Mouse (Mus musculus) retina, postnatal 1 day (tissue): Measurements from ENCODE around the gene Psma6.
A peak's percentile ranks its signal among the peaks of the same experiment; 100 is the strongest.

Experiments used
- DNase-seq: peaks from one replicate; pipeline ENCODE4 v3.0.0-alpha.2; 2012

Gene Psma6

DNA sequence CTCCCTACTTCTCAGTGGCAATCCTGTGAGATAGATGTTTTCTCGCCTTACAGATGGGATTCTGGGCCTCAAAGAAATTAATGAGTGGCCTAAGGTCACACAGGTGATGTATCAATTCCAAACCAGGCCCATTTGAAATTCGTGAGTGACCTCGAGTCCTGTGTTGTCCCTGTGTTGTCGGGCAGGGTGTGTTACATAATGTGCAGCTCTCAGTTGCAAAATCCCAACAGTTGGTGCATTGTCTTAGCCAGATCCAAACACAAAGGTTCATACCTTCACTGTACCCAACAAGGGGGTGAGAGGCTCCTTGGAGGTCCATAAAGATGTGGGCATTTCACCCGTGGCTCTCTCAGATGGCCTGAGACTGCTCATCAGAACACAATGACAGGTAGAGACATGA, 56.4 kb downstream of the Psma6 start:
- no peak for DNase-seq

DNA sequence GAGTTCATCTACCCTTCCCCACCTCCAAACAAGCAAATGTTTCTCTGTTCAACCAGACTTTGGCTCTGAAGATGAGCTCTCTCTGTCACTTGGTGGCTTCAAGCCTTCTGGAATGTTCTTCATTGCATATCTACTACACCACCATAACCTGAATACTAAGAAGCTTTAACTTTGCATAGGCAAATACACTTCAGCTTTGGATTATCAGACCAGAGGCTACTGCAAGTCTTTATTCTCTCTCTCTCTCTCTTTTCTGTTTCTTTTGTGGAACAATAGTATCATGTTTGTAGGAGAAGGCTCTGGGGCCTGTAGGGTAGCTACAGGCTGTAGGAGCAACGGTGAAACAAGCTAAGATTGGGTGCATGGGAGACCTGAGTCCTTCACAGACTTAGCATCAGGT, 58.2 kb downstream of the Psma6 start:
- DNase-seq: no peak

DNA sequence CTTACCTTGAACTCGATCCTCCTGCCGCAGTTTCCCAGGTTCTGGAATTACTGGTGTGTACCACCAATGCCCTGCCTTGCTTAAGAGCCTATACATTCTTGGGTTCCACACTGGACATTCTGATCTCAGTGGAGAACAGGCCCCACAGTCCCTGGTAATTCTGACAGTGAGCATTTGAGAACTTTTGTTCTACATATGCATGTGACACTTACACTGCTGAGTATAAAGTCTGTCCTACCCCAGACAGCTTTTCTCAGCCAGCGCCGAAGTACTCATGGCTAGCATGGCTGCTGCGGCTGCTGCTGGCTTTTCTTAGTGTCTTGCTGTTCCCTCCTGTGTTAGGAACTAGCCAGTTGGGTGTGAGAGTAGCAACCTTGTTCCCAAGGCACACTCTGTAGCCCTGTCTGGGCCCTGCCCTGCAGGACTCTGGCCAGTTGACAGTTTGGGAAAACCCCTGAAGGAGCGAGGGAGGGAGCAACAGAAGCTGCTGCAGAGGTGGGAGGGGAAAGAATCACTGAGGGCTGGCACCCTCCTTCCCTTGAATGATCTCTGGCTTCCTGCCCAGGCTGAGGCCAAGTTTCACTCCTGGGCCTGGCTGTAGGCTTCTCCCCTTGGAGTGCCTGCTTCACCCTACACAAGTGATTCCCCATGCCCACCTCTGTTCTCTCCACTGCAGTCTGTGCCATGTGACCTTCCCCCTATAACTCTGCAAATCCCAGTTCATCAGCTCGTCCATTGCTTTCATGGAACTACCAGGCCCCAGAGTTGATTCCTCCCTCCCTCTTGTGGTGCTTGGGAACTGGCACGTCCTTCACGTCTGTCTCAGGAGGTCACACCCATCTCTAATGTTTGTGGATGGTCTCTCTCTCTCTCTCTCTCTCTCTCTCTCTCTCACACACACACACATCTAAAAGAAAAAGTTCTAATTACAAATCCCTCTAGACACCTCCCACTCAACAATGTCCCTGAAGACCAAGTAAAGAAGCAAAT, 59.1 kb downstream of the Psma6 start:
- DNase-seq: no peak

DNA sequence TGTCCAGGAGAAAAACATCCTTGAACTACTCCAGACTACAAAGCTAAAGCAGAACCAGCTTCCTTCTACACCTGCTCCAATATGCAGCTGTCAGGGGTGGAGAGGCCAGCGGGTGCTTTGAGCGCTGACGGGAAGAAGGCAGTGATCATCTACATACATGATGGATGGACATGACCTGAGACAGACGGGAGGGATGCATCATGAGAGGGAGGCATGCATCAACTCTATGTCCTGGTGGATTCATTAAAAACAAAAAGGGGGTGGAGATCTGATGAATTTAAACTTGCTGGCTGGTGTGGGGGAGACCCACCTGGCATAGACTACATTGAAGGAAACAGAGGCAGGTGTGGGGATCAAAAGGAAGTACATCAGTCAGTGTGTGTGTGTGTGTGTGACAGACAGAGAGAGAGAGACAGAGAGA, 60.0 kb downstream of the Psma6 start:
- DNase-seq: no peak

DNA sequence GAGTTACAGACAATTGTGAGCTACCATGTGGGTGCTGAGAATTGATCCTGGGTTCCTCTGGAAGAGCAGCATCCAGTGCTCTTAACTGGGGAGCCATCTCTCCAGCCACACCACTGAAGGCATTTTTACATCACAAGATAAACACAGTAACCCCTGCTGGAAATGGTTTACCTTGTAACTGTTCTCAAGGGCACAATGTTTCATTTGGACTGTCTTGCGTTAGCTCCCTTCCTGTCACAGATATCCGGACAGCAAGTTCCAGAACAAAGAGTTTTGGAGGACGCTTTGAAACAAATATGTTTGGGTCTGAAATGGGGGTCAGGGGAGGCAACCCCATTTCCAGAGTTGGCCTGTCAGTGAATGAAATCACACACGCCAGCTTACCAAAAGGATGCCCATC, 61.6 kb downstream of the Psma6 start:
- no peak for DNase-seq

DNA sequence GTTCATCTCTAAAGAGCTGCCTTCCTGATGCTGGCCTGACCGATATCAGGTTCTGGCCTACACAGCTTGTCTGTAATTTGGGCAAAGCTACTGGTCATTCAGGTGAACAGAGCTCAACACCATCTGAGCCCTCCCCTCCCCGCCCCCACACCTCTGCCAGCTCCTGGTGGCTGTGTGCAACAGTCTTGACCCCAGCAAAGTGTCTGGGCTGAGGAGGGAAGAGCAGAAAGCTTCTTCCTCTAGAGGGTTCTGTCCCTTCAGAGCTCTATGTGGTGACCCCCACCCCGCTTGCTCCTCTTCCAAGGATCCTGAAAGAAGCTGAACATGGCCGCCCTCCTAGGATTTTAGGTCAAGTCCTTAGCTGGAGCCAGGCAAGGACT, 62.3 kb downstream of the Psma6 start:
- DNase-seq: no peak

DNA sequence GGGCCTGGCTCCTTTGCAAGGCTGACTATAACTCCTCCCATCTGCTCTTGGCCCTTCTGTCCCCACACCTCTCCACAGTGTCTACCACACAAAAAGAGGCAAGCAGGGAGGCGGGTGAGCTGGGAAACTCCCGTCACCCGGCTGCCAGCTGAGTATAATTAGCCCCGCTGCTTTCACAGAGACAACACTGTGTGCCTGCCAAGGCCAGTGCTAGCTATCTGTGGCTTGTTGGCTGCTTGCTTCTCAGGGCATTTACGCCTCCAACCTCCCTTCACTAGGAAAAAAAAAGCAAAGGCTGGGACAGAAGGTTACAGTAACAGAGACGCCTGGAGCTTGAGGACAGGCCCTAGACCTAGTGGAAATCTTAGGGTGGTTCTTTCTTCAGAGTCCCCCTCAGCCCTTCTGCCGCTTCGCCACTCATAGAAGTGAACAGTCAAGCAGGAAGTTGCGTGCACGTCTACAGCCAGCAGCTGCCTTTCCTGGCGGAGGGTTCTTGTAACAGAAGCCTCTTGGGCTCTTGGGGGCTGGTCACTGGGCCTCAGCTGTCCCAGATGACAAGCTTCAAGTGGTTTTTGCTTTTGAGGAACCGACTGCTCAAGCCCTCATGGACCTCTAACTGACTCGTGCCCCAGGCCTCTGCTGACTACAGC, 62.8 kb downstream of the Psma6 start:
- peak; percentile 80 for DNase-seq

DNA sequence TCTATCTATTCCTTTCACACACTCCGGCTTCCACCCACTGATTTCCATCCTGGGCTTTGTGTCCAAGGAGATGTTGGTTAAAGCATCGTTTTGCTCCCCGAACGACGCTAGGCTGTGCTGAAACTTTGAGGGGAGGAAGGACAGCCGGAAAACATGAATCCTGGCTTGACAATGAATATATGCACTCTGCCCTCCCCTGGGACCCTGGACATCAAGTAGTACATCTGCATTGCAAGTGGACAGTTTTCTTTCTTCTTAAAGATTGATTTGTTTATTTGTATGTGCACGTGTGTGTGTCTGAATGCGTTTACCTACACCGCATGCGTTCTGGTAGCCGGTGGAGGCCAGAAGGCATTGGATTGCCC, 63.4 kb downstream of the Psma6 start:
- DNase-seq: no peak

DNA sequence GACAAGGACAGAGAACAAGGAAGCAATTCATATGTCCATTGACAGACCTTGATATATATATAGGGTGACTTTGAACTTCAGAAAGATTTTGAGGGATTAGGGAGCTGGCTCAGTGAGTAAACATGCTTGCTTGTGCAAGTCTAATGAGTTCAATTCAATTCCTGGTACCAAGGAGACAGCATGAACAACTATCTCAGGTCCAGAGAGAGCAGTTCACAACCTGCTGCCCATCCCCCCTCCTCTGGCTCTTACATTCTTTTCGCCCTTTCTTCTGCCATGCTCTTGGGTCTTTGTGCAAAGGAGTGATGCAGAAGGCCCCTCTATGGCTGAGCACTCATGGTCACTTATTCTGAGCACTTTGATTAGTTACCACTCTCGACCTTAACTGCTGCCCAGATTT, 64.4 kb downstream of the Psma6 start:
- DNase-seq: no peak

DNA sequence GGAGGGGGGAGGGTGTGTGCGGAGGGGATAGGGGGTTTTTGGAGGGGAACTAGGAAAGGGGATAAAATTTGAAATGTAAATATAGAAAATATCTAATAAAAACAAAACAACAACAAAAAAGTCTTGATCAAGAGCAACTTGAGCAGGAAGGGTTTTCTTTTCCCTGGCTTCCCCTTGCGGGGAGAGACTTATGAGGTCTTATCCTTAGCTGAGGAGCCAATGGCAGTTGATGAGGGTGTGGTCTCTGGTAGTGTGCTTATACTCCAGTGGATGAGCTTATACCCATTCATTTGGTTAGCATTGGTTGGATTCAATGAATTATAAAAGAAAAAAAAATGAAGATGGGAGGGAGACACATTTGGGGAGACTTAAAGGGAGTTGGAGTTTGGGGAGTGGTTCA, 65.0 kb downstream of the Psma6 start:
- DNase-seq: no peak

DNA sequence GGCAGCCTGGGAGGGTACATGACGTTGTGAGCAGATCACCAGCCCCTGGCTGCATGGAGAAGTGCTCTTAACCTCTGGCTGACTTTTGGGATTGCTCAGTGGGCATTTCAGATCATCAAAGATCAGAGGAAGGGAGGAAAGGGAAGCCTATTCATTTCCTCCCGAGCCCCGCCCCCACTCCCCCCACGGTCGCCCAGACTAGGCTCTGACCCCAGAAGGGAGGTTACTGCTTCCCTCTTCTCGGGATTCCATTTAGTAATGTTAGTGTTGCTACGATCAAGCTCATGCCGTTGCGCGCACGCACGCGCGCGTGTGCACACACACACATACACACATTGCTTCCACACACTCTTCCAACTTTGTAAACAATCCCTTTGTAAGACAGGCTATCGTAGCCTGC, 66.4 kb downstream of the Psma6 start:
- DNase-seq: no peak

DNA sequence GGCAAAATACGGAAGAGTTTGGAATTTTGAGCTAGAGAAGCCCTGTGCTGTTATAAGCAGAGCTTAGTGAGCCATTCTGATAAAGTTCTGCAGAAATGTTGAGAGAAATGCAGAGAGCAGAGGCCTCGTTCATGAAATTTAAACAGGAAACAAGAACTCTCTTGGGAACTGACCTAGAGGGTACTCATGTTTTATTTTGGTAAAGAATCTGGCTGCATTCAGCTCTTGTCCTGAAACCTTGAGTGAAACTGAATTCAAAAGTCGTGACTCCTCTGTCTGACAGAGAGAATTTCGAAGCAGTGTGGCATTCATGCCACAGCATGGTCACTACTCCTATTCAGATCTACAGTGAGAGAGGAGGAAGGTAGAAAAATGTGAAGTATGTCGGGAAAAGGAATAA, 68.8 kb downstream of the Psma6 start:
- no peak for DNase-seq

DNA sequence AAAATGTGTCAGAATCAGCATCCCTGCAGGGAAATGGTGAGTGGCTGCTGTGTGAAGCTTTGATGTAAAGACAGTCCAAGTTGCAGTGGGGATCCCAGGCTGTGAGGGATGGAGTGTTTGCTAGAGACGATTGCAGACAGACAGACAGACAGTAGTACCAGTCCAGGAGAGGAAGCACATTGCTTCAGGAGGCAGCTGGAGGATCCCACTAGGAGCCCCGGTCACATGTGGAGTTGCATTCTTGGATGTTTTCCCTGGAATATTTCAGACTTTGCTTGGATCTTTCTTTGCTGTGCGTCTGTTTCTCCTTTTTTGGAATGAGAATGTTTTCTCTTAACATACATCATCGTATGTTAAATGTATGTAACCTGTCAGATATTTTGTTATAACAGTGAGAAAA, 69.9 kb downstream of the Psma6 start:
- DNase-seq: no peak

DNA sequence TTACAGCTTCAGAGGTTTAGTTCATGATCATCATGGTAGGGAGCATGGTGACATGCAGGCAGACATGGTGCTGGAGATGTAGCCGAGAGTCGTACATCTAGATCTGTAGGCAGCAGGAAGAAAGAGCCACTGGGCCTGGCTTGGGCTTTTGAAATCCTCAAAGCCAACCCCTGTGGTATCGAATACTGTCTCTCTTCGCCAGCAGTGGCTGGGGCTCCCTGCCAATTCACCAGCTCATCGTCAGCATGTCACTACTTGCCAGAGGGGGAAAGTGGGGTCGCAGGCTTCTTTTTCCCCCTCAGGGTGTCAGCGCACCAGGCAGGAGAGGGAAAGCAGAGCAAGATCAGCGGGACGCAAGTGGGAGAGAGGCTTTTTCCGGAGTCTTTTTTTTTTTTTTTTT, 71.2 kb downstream of the Psma6 start:
- no peak for DNase-seq

DNA sequence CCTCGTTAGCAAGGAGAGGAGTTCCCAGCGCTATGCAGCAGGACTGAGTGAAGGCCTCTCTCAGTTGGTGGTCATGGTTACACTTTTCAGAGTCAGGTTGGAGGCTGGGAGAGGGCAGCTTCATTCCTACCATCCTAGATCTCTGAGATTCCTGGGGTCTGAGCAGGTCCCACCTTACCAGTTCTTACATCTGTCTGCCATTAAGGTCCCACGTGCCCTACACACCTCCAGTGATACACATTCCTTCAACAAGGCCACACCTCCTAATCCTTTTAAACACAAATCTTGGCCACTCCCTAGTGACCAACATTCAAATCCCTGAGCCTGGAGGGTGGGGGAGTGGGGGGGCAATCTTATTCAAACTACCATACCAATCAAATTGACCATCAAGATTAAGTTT, 72.1 kb downstream of the Psma6 start:
- DNase-seq: no peak

DNA sequence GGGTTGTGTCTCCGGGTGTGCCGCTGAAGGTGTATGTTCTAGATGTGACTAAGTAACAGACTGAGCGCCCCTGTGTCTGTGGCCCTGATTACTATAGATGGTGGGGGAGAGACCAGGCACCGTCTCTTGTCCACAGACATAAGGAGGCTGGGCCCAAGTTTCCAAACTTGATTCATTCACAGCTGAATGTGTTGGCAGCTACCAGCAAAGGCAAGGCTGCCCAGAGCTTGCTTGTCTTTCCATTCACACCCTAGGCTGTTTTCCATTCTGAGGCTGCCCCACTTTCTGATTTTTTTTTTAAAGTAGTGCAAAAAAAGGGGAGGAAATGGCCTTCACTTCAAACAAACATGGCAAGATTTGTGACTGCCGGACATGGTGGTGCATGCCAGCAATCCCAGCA, 72.9 kb downstream of the Psma6 start:
- no peak for DNase-seq

DNA sequence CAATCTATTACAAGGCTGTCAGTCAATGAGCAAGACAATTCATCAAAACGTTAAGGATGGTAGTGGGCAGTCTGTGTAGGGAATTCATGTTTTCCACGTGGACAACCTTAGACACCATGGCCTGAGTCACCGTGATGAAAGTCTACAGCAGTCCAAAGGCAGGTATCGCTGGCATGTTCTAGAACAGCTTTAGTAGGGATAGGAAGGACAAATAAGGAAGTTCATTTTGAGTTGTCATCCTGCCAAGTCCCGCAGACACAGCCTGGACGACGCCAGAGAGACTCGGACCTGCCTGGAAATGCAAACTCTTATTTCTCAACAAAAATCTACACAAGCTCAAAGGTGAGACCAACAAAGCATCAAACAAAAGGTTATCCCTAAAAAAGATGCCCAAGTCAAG, 75.7 kb downstream of the Psma6 start:
- DNase-seq: no peak

DNA sequence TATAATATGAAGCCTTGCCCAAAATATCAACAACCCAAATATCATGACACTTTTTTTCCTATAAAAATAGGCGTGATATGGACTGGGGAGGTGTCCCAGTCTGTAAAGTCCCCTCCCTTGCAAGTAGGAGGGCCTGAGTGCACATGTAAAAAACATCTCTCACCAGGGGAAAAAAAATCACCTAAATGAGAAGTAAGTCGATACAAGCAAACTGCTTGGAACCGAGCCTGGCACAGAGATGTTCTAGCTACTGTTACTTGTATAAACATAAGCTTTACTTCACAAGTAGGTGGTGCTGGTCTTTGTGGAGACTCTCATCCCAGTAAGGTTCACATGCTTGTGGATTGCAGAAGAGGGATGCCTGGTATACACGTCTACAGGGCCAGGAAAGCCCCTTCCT, 76.9 kb downstream of the Psma6 start:
- no peak for DNase-seq

DNA sequence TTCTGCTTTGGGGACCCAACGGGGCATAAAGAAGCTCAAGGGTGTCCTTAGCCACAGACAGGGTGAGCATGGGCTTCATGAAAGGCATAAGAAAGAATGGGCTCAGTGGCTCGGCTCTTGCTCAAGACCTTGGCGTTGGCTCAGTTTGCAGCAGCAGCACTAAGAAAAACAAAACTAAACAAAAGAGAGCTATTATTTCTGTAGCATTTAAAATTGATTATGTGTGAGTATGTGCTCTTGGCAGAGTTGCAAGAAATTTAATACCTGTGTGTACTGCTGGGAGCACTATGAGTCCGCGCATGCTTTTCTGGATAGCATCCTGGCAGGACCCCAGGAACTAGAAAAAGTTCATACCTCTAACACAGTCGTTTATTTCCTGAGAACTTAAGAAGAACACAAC, 77.7 kb downstream of the Psma6 start:
- DNase-seq: no peak

DNA sequence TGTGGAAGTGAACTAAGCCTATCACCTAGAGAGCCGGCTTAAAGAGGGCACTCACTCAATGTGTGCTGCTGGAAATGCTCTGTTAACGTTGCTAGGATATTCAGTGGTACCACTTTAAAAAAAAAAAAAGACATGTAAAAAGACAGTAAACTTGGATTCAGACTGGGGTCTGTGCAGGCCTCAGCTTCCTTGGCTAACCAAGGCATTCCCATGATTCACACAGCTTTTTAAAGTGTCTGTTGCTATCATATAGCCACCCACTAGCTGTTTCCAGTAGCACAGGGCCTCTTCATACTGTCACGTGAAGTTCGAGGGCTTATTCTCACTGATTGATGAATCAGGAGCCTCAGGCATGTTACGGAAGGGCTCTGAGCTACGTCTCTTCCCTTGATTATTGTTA, 78.4 kb downstream of the Psma6 start:
- DNase-seq: no peak

DNA sequence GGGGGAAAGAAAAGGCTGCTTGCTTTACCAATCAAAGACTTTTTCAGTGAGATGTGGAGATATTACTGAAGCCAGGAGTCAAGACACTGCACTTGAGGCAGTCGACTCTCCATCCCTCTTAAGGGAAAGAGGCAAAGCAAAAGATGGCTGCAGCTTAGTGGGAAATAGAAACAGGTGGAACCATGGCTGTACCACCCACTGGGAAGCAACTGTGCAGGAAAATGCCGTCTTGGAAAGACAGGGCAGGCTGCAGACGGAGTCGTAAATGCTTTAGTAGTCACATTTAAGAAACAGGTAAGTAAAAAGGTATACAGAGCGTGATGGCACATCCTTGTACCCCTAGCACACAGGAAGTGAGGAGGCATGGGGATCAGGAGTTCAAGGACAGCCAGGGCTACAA, 79.1 kb downstream of the Psma6 start:
- no peak for DNase-seq

DNA sequence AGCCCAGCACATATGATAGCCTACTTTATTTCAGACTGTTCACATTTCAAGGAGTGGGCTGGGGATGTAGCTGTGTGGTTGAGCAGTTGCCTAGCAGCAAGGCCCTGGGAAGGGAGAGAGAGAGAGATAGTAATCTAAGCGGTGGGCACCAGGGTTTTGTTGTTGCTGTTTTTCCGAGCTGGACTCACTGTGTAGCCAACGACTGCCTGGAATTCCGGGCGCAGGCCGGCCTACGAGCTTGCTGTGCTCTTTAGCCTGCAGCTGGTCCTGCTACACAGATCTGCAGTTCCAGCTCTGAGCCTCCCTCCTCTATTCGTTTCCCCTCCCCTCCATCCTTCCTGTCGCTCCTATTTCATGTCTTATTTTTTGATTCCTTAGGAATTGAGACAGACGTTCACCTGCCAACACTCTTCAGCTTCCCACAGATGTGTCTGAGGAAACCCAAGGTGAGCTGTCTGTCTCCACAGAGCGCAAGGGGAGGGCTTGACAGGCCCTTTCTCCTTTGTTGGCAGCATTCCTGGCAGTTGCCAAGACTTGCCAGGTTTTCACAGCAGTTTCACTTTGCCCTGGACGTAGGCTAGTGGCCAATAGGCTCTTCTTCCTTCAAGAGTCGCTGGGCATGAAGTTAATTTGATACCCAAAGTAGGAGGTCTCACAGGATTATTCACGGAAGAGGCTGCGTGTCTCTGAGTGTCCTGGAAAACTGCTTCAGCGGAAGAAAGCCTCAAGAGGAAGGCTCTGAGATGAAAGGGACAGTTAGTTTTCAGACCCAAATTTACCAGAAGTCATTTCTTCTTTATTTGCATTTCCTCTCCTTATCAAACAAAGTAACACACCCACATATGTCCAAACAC, 80.2 kb downstream of the Psma6 start:
- peak; percentile 71 for DNase-seq

DNA sequence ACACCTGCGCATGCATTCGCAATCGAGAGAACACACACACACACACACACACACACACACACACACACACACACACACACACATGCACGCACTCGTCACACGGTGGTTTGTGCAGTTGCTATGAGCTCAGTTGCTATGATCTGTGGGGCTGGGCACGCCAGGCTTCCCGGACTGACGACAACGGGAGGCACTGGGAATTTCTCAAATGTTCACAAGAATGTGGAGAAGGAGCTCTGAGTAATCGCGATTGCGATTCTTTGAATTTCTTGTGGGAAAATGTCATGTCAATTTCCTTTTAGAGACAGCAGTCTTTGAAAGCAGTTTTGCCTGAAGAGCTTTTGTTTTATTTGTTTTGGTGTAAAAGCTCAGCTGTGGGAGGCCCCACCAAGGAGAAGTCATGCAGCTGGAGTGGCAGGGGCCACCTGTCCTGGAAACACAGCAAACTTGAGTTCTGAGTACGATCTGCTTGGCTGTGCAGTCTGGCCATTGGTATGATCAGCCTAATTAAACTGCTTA, 80.9 kb downstream of the Psma6 start:
- DNase-seq: peak; percentile 46
